Mouse (Mus musculus) cerebellum, postnatal 36 days (tissue): Measurements from ENCODE around the gene Pknox2.

Experiments used
- DNase-seq, 2 experiments: peaks; one replicate each; pipeline ENCODE4 v3.0.0; 2021 to 2022; ENCODE audit warnings: mixed read lengths in 2 of 2

The Pknox2 gene

GRCm38 (mm10) chr9:36976596-36977362, 170.4 kb downstream of the Pknox2 start:
- no peak for DNase-seq

DNA sequence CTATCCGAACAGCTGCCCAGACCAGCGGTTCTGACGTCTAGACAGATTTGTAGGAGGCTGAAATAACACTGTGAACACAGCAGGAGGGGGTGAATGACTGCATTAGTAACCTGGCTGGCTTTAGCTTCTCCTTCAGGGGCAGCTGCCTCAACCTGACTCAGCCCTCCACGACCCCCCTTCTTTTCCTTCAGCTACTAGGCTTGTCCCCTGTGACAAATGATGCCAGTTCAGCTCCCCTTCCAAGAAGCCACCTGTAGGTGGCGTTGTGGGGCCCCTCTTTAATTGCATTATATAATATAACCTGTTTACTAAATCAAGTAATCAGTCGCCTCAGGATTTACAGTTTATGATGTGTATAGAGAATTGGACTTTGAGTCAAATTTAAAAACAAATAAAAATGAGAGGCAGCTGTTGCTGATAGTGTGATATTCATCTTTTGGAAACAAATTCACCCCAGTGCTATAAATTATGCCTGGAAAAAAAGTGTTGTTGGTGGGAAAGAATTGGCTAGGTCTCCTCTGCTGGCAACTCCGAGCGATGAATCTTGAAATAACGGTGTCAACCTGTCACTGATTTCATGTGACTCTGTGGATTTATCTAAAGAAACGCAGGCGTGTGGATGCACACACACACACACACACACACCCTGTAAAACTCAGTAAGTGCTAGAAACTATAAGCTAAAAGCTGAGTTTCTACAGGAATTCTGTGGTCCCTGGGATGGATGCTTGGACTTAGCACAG, 173.6 kb downstream of the Pknox2 start:
- peak; percentile 62 to 65 for DNase-seq

DNA sequence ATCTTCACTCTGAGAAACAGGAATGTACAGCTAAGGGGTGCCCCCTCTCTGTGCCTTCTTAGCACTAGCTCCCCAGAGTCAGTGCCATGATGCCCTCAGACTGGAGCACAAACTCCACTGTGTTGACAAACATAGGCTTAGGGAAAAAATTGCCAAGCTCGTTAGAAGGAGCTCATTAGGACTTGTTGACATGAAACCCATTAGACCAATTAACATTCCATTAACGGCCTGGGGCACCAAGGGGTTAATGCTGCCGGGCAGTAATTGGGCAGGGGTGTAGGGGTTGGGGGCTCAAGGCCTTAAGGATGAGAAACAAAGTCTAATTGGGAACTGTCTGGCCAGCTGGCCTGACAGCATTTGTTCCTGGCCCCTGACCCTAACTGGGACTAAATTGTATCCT, 175.1 kb downstream of the Pknox2 start:
- no peak for DNase-seq

- DNase-seq: no peak
Observed at GRCm38 (mm10) chr9:36971066-36971465, 176.1 kb downstream of the Pknox2 start.

GRCm38 (mm10) chr9:36970651-36971050, 176.6 kb downstream of the Pknox2 start:
- peak; percentile 84 to 95 for DNase-seq

DNA sequence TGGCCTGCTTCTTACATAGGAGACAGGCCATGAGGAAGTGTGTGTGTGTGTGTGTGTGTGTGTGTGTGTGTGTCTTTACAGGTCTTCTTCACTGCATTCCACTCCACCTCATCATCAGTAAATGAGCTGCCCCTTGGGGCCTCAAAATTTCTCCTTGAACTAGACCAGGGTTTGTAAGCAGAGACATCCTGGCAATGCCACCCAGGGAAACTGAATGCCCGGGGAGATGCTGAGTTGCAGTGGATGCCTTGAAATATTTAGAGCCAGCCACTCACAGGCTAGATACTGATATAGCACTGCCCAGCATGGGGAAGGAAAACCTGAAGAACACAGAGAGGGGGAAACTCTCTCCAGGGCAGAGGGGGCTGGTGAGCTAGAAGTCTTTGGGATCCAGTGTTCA, 178.1 kb downstream of the Pknox2 start:
- DNase-seq: no peak

- DNase-seq: peak; percentile 41 to 53
Observed at GRCm38 (mm10) chr9:36968713-36969112, 178.5 kb downstream of the Pknox2 start.

- DNase-seq: no peak
Observed at GRCm38 (mm10) chr9:36968236-36968635, 179.0 kb downstream of the Pknox2 start.

GRCm38 (mm10) chr9:36965720-36966119, 181.5 kb downstream of the Pknox2 start:
- DNase-seq: no peak

DNA sequence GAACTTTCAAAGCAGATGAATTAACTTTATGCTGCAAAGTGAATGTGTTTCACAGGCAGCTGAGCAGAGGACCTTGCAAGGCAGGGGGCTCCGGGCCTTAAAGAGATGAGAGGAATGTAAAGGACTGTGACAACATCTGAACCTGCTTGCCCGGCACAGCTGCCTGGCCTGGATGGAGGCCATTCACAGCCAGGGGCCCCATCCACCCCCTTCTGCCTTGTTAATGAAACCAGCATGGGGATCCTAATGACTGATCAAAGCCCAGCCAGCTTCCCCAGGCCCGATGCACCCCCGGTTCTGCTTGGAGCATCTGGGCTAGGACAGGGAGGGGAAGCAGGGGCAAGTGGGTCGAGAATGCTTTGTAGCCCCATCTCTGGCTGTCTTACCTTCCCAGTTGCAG, 183.0 kb downstream of the Pknox2 start:
- no peak for DNase-seq

DNA sequence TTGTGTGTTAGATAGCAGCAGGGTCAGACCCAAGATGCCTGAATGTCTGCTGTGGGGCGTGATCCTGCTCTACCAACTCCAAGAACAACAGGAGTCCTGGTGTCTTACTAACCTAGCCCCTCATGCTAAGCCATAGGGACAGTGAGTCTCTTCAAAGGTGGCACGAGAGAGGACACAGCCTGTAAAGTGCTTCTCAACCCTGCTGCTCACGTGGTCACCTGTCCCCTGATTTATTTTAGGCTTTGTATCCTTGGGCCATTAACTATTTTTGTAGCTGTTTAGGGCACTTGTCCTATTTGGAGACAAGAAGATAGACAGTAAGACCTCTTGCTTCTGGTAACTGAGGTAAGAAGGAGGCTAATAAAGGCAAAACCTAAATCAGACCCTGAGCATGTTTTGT, 183.7 kb downstream of the Pknox2 start:
- no peak for DNase-seq

DNA sequence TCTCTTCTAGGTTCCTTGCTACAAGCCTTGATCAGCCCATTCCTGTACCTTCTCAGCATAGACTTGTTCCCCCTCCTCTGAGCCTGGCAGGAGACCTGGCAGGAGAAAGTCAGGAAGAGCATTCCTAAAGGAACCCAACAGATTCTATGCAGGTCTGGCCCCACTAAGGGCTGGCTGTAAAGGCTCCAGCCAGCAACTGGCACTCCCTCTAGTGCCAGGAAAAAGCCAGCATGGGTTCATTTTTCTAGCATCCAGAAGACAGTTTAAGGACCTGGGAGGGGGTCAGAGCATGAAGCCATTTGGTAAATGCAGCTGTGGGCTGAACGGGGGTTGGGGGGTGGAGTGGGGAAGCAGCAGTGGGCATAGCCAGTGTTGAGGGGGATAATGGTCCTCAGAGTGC, 185.3 kb downstream of the Pknox2 start:
- DNase-seq: no peak

DNA sequence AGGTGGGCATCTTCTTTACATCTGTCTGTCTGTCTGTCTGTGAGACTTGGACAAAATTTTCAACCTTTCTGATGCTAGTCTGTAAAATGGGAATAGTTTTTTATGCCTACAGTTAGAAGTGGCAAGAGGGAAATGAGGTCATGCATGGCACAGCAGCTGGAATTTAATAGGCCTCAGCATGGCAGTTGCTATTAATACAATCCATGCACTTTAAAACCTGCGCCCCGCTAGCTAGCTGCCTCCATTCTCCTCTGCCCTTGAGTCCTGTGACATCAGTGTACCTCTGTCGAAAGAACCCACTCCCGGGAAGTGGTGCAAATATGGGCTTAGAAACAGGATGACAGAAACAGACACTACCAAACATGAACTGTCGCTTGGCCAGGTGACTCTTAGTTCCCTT, 186.1 kb downstream of the Pknox2 start:
- no peak for DNase-seq

GRCm38 (mm10) chr9:36951133-36951484, 196.1 kb downstream of the Pknox2 start:
- no peak for DNase-seq

DNA sequence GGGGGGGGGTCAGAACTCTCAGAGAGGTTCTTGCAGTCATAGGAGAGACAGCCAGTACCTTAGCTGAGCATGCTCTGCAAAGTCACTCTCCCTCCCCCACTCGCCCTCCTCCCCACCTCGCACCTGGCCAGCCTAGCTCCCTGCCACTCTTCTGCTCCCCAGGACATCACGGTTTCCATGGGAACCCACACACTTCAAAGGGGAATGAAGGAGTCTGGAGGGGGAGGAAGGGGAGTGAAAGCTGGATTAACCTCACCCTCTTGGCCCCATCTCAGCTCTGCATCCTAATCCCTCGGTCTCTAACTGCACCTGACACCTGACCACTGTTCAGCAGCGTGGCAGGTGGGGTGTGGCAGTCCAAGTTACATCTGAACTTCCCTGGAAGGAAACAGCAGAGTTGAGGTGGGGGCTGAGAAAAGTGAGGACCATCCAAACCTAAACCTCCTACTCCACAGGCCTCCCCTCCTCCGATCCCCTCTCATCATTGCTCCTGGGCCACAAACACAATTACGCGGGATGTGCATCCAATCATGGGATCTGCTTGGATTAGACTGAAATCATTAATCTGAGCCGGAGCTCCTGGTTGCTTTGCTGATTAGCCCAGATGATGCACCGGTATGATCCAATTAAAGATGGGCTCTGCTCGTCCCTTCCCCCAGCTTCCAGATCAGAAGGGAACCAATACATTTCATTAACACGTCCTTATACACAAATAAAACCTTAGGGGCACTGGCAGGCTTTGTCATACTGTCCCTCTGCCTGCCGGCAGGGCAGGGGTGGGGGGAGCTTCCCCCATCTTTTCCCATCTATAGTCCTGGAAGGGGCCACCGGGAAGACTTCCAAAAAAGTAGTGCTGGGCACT, 196.7 kb downstream of the Pknox2 start:
- DNase-seq: peak in 1 of 2 experiments; percentile 30

GRCm38 (mm10) chr9:36948181-36948580, 199.0 kb downstream of the Pknox2 start:
- DNase-seq: no peak

DNA sequence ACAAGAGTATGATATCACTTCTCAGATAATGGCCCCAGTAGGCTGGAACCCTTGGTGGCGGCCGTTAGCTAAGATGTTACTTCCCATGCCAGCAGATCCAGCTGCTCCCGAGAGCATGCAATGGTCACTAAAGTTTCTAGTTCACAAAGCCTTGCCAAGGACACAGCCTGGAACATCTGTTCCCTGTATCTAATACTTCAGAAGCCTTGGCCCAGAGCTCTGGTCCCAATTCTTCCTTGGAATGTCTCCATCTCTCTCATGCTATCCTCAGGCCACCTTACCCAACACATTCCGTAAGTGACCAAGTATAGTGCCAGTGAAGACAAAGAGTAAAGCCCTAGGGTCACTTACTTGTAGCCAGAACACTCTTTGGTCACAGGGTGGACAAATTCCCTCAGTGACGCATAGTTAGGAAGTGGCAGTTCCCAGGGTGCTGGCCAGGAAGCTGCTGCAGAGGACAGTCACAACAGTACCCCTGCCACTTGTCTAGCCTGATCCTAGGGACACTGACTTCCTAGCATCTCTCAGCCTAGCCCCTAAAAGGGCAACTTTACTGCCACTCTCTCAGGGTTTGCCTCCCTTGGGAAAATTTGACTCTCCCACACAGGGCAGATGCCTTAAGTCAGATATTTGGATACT, 200.0 kb downstream of the Pknox2 start:
- DNase-seq: no peak

DNA sequence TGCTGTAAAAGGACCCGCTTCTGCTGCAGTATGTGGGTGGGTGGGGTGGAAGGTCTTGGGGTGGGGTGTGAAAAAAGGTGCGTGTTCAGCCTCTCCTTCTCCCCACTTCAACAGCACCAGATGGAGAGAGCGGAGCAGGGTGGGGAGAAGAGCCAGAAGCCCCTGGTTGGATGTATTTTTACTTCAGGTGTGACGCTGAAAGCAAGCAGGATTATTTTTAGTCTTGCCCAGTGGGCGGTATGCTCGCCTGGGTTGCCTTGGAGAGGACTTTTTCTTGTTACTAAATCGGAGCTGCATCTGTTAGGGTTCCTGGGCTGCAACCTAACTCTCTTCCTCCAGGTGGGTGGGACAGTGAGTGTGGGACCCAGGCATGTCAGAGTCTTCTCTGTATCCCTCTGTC, 202.4 kb downstream of the Pknox2 start:
- DNase-seq: peak; percentile 36 to 61

GRCm38 (mm10) chr9:36942561-36942960, 204.6 kb downstream of the Pknox2 start:
- no peak for DNase-seq

- no peak for DNase-seq
Observed at GRCm38 (mm10) chr9:36942131-36942530, 205.1 kb downstream of the Pknox2 start.

DNA sequence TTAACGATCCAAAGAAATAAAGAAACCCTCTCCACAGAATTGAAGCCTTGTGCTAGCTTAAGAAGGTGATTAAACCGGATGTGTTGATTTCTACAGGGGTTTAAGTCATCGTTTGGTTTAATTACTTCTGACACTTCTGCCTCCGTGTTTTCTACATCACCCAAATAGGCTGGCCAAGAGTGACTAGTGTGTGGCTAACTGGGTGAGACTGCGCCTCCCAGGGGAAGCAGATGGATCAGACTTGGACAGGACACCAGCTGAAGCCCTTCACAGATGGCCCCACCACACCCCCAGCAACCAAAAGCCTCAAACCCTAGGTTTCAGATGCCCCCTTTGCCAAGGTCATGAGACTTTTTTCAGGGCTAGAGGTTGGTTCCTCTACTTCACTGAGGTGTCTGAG, 205.6 kb downstream of the Pknox2 start:
- no peak for DNase-seq

- no peak for DNase-seq
Observed at GRCm38 (mm10) chr9:36938601-36939078, 208.6 kb downstream of the Pknox2 start.
